Mouse (Mus musculus): ENCODE measurements around the gene Olfr821. TPM values are rescaled to one million over a fixed set of nuclear protein-coding genes. Genes with fewer than 3 reads are reported as not detected.
"Not testable (repeated sequence)": the region's sequence is repeated elsewhere in the genome, so short reads cannot be mapped to it uniquely, and the experiment has no call there.

Gene Olfr821
- polyA plus RNA-seq (2015; fragmentation: Nextera tagmentation; extraction: Ambion mirVana): not detected in 2 replicates

DNA sequence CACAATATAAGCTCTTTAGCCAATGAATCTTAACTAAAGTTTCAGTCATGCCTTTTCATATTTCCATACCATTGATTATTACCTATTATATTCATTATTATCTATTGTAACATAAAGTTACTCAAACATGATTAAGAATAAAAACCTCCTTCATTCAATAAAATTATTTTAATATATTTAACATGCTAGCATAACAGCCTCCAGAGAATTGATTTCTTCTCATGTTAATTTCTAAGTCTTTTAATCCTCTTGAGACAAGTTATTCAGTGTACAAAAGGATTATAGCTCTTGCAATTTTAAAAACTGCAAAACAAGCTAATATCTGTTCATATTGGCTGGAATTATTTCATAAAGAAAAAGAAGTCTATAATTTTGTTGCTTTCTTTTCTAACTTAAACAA is at the start of gene Olfr821:
TSS of gene Olfr821 (plus strand) at position 301 of the 400 bp plus-strand sequence.
- Histone ChIP-seq H3K4me3 (no peak within 1 kb of the TSS), H3K9ac (replicated peaks) (no peak within 1 kb of the TSS), H3K27me3 (no peaks in the 10 kb centered on the region), H3K27ac (replicated peaks) (no peak within 1 kb of the TSS), H3K36me3 (no peaks in the 10 kb centered on the region), H3K4me2 (replicated peaks) (no peak within 1 kb of the TSS), H3K4me1 (no peaks in the 10 kb centered on the region), H3K9me3 (no peaks in the 10 kb centered on the region)
- no peak for ATAC-seq (replicated peaks)

DNA sequence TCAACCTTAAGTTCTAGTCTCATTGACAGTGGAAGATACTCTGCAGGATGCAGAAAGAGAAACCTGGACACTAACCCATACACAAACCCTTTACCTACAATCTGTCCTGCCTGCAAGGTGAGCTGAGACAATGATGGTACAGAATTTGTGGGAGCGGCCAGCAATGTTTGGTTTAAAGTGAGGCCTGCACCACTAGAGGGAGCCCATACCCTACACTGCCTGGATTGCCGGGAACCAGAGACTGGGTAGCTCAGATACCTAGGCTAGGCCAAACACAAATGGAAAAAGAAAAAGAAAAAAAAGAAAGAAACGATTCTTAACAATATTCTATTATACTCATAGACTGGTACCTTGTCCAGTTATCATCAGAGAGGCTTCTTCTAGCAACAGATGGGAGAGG is 48.3 kb upstream of the Olfr821 start:
- not testable (repeated sequence) for H3K9ac ChIP-seq (replicated peaks); H3K27ac ChIP-seq (replicated peaks); H3K4me1 ChIP-seq; H3K4me2 ChIP-seq (replicated peaks); H3K36me3 ChIP-seq; H3K4me3 ChIP-seq; H3K9me3 ChIP-seq; H3K27me3 ChIP-seq; ATAC-seq (replicated peaks)
- WGBS: no CpG with 5 or more reads among the region's 3 CpGs

DNA sequence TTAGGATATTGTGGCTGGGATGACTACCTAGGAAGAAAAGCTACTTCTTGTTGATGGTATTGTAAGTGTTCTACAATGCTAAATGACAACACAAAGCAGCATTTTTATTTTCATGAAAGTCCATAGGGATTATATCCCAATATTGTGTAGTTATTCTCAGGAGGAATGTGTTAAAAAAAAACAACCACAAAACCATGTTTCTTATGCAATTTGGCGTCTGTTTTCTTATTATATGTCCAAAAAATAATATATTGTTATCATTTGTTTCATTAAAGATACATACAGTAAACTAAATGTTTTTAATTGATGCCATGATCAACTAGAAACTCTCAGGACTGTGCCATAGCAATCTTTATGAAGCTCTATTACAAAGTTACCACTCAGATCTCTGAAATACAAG is 45.2 kb upstream of the Olfr821 start, which contains the start of gene Gm10310:
TSS of gene Gm10310 (minus strand) at position 101 of the 400 bp plus-strand sequence.
- no CpG with 5 or more reads among the region's 1 CpGs for WGBS
- not testable (repeated sequence) for H3K9ac ChIP-seq (replicated peaks); H3K4me1 ChIP-seq; ATAC-seq (replicated peaks); H3K27ac ChIP-seq (replicated peaks); H3K4me2 ChIP-seq (replicated peaks); H3K9me3 ChIP-seq; H3K27me3 ChIP-seq; H3K4me3 ChIP-seq; H3K36me3 ChIP-seq

DNA sequence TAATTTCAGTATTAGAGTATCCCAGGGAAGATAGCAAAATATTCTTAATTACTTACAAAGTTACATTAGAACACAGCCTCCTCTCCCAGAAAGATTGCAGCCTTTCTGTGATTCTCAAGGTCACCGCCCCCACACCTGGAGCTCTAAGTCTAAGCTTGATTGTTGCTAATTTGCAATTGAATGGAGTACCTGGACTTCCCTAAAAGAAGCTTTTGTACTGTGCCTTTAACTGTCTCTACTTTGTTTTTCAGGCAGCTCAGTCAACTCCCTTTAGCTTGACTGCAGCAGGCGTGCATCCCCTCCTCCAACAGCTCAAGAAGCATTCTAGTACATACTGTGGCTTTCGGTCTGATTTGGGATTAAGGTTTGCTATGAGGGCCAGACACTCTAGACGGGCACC is 26.0 kb upstream of the Olfr821 start:
- not testable (repeated sequence) for ATAC-seq (replicated peaks); H3K9ac ChIP-seq (replicated peaks)

DNA sequence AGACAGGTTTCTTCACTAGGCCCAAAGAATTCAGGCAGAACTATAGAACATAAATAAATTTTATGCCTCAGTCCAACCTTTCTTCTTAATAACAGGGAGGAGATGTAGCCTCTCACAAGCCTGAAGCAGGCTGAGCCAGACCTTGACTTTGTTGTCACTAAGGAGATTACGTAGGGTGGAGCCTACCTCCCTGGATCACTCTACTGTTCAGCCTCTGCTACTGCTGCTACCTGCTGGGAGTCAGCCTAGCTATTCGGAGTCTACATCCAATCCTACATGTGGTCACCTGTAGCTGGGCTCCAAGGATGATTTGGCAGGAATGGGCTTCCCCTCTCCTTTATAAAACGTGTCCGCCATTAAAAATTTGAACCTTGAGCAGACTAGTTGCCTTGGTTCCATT is 24.8 kb upstream of the Olfr821 start:
- H3K27me3 ChIP-seq; H3K36me3 ChIP-seq; ATAC-seq (replicated peaks); H3K4me3 ChIP-seq; H3K9me3 ChIP-seq; H3K4me1 ChIP-seq; H3K9ac ChIP-seq (replicated peaks); H3K4me2 ChIP-seq (replicated peaks); H3K27ac ChIP-seq (replicated peaks): not testable (repeated sequence)
- WGBS: 92% methylated on average over 4 of the region's 4 CpGs

More for the DNA sequence above, 26.0 kb upstream of the Olfr821 start:
- H3K4me3 ChIP-seq; H3K27ac ChIP-seq (replicated peaks); H3K4me1 ChIP-seq; H3K27me3 ChIP-seq; H3K4me2 ChIP-seq (replicated peaks); H3K9me3 ChIP-seq; H3K36me3 ChIP-seq: not testable (repeated sequence)
- 80% methylated on average over 4 of the region's 4 CpGs for WGBS

DNA sequence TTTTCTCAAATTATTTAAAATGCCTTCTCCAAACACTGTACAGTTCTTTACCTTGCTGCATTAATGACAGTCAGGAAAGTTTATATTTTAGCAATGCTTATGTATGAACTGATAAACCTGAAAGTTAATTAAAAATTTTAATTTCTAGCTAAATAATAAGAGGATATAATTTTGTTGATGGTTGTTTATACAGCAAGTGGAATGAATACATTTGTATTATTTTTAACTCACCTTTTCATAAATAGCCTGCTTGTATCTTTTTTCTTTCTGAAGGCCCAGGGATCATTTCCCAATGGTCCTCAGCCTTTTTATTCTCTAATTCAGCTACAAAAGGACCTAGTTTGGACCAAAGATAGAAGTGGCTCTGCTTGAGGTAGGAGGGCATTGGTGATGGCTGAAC is 17.8 kb upstream of the Olfr821 start, which contains the start of gene Olfr820:
TSS of gene Olfr820 (plus strand) at position 301 of the 400 bp plus-strand sequence.
- no peaks in the 10 kb centered on the region for H3K27me3 ChIP-seq
- H3K36me3 ChIP-seq: no peaks in the 10 kb centered on the region
- no peak within 1 kb of the TSS for H3K9ac ChIP-seq (replicated peaks)
- no peak within 1 kb of the TSS for H3K4me3 ChIP-seq
- no peak within 1 kb of the TSS for H3K27ac ChIP-seq (replicated peaks)
- no peak for ATAC-seq (replicated peaks)
- H3K9me3 ChIP-seq: no peaks in the 10 kb centered on the region
- H3K4me1 ChIP-seq: no peaks in the 10 kb centered on the region
- H3K4me2 ChIP-seq (replicated peaks): no peak within 1 kb of the TSS

DNA sequence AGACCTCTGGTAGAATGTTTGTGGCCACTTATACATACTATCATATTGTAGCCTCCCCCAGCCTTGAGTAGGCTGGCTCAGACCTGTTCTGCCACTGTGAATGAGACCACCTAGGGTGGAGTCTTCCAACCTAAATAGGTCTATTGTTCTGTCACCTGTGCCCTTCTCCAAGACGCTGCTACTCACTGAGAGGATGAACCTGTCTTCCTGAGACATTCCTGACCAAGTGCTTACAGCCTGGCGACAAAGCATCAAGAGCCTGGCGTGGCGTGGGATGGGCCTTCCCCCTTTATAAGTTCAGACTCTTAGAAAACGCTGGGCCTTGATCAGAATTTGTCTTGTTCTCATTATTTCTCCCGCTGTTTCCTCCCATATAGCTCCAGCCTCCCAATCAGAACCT is 6.9 kb downstream of the Olfr821 start:
- WGBS: 62% methylated on average over 6 of the region's 6 CpGs
- H3K36me3 ChIP-seq: no peaks in the 10 kb centered on the region
- no peaks in the 10 kb centered on the region for H3K4me1 ChIP-seq
- no peak for ATAC-seq (replicated peaks)
- H3K4me2 ChIP-seq (replicated peaks): no peak overlapping the region
- no peak overlapping the region for H3K9ac ChIP-seq (replicated peaks)
- no peaks in the 10 kb centered on the region for H3K27me3 ChIP-seq
- no peak overlapping the region for H3K27ac ChIP-seq (replicated peaks)
- H3K4me3 ChIP-seq: no peak overlapping the region
- no peaks in the 10 kb centered on the region for H3K9me3 ChIP-seq

DNA sequence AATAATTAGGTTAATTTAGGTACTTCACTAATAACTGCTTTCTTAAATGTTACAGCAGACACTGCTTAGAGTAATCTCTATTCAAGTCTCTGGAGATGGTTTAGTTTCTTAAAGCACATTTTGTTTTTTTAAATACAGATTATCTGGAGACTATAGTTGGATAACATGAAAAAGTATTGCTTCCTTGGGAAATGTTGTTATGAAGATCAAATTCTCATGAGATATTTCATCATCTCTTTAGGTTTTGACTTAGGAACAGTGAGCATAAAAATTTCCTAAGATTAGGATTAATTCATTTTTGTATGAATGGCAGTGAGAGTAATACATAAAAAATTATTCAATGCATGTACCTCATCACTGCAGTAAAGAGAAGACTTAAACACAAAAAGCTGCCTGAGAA is 40.8 kb downstream of the Olfr821 start, which contains the start of gene Olfr822:
TSS of gene Olfr822 (plus strand) at position 301 of the 400 bp plus-strand sequence.
- no peak within 1 kb of the TSS for H3K9ac ChIP-seq (replicated peaks)
- no peak within 1 kb of the TSS for H3K4me2 ChIP-seq (replicated peaks)
- H3K27ac ChIP-seq (replicated peaks): no peak within 1 kb of the TSS
- H3K4me1 ChIP-seq: no peaks in the 10 kb centered on the region
- no peaks in the 10 kb centered on the region for H3K27me3 ChIP-seq
- H3K36me3 ChIP-seq: no peaks in the 10 kb centered on the region
- no peak within 1 kb of the TSS for H3K4me3 ChIP-seq
- ATAC-seq (replicated peaks): no peak
- H3K9me3 ChIP-seq: no peaks in the 10 kb centered on the region

Other genes with a start within 250 kb of the Olfr821 start
- not detected in 2 replicates for gene Olfr810, start 235.4 kb upstream of the Olfr821 start, polyA plus RNA-seq (2015; fragmentation: Nextera tagmentation; extraction: Ambion mirVana)
- not detected in 2 replicates for gene Olfr811, start 226.0 kb upstream of the Olfr821 start, polyA plus RNA-seq (2015; fragmentation: Nextera tagmentation; extraction: Ambion mirVana)
- not detected in 2 replicates for gene Olfr812, start 184.3 kb upstream of the Olfr821 start, polyA plus RNA-seq (2015; fragmentation: Nextera tagmentation; extraction: Ambion mirVana)
- gene Olfr813, start 175.0 kb upstream of the Olfr821 start, polyA plus RNA-seq (2015; fragmentation: Nextera tagmentation; extraction: Ambion mirVana): not detected in 2 replicates
- not detected in 2 replicates for gene Olfr814, start 150.5 kb upstream of the Olfr821 start, polyA plus RNA-seq (2015; fragmentation: Nextera tagmentation; extraction: Ambion mirVana)
- gene Olfr815, start 124.5 kb upstream of the Olfr821 start, polyA plus RNA-seq (2015; fragmentation: Nextera tagmentation; extraction: Ambion mirVana): not detected in 2 replicates
- gene Olfr816, start 114.8 kb upstream of the Olfr821 start, polyA plus RNA-seq (2015; fragmentation: Nextera tagmentation; extraction: Ambion mirVana): not detected in 2 replicates
- not detected in 2 replicates for gene Olfr818, start 81.2 kb upstream of the Olfr821 start, polyA plus RNA-seq (2015; fragmentation: Nextera tagmentation; extraction: Ambion mirVana)
- gene Olfr819, start 63.1 kb upstream of the Olfr821 start, polyA plus RNA-seq (2015; fragmentation: Nextera tagmentation; extraction: Ambion mirVana): not detected in 2 replicates
- not detected in 2 replicates for gene Olfr247, start 54.2 kb upstream of the Olfr821 start, polyA plus RNA-seq (2015; fragmentation: Nextera tagmentation; extraction: Ambion mirVana)
- gene Gm10310, start 45.3 kb upstream of the Olfr821 start, polyA plus RNA-seq (2015; fragmentation: Nextera tagmentation; extraction: Ambion mirVana): not detected in 2 replicates
- gene Olfr820, start 17.7 kb upstream of the Olfr821 start, polyA plus RNA-seq (2015; fragmentation: Nextera tagmentation; extraction: Ambion mirVana): not detected in 2 replicates
- gene Olfr822, start 40.9 kb downstream of the Olfr821 start, polyA plus RNA-seq (2015; fragmentation: Nextera tagmentation; extraction: Ambion mirVana): not detected in 2 replicates
- gene Olfr823, start 85.0 kb downstream of the Olfr821 start, polyA plus RNA-seq (2015; fragmentation: Nextera tagmentation; extraction: Ambion mirVana): not detected in 2 replicates
- not detected in 2 replicates for gene Olfr824, start 99.7 kb downstream of the Olfr821 start, polyA plus RNA-seq (2015; fragmentation: Nextera tagmentation; extraction: Ambion mirVana)
- gene Olfr825, start 136.4 kb downstream of the Olfr821 start, polyA plus RNA-seq (2015; fragmentation: Nextera tagmentation; extraction: Ambion mirVana): not detected in 2 replicates
- not detected in 2 replicates for gene Olfr826, start 153.8 kb downstream of the Olfr821 start, polyA plus RNA-seq (2015; fragmentation: Nextera tagmentation; extraction: Ambion mirVana)
- gene Olfr827, start 184.1 kb downstream of the Olfr821 start, polyA plus RNA-seq (2015; fragmentation: Nextera tagmentation; extraction: Ambion mirVana): not detected in 2 replicates
- gene Neurod4, start 249.9 kb downstream of the Olfr821 start, polyA plus RNA-seq (2015; fragmentation: Nextera tagmentation; extraction: Ambion mirVana): 4.3 and 5.2 TPM in 2 replicates